Mouse (Mus musculus): ENCODE measurements around the gene Rsph6a. TPM values are rescaled to one million over a fixed set of nuclear protein-coding genes. Genes with fewer than 3 reads are reported as not detected.

Rsph6a gene
- polyA plus RNA-seq, 1 experiment = 0.04 TPM

- TF ChIP-seq GATA1 (IDR thresholded peaks at IDR 0.05; ENCODE audit: low read length) = no peak
These were observed 30.5 kb downstream of the Rsph6a start for GRCm38 (mm10) chr7:19084921-19085473.

- TF ChIP-seq GATA1 (IDR thresholded peaks at IDR 0.05; ENCODE audit: low read length) = no peak
These were observed 31.0 kb downstream of the Rsph6a start for GRCm38 (mm10) chr7:19085495-19085894.

GRCm38 (mm10) chr7:19086042-19086441 is 31.6 kb downstream of the Rsph6a start:
- TF ChIP-seq GATA1 (IDR thresholded peaks at IDR 0.05; ENCODE audit: low read length) = no peak

DNA sequence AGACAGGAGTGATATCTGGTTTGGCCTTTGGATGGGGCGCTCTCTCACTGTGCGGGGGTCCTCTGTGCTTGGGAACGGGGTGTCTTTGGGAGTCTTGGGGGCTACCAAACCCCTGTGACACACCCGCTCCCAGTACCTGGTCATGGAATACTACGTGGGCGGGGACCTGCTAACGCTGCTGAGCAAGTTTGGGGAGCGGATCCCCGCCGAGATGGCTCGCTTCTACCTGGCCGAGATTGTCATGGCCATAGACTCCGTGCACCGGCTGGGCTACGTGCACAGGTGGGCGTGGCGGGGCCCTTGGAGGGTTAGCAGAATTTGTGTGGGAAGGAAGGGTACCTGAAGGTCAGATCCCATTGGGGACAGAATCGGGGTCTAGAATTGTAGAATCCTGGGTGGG is 32.3 kb downstream of the Rsph6a start:
- no peak for TF ChIP-seq GATA1 (IDR thresholded peaks at IDR 0.05; ENCODE audit: low read length)

DNA sequence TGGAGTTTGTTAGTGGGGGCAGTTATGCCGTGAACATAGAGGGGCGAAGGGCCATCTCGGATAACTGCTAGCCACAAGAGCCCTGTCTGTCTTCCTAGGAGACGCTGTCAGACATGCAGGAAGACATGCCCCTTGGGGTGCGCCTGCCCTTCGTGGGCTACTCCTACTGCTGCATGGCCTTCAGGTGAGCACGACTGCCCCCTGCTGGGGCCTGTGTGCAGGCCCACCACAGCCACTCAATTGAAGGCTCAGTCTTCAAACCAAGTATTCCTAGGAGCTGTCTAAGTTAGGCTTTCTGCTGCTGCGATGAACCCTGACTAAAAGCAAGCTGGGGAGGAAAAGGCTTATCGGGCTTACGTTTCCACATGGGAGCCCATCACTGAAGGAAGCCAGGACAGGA is 34.3 kb downstream of the Rsph6a start:
- TF ChIP-seq GATA1 (IDR thresholded peaks at IDR 0.05; ENCODE audit: low read length) = no peak

DNA sequence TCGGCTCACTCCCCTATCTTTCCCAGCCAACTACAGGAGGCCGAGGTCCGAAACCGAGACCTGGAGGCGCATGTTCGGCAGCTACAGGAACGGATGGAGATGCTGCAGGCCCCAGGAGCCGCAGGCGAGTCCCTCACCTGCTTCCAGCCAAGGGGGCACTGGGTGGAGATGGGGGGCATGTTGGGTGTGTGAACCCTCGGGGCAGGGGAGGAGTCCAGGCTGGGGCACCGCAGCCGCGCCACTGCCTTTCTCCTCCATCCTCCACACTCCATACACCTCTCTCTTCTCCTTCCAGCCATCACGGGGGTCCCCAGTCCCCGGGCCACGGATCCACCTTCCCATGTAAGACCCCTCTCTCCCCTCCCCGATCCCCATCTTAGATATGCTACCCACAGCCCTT is 37.4 kb downstream of the Rsph6a start:
- TF ChIP-seq GATA1 (IDR thresholded peaks at IDR 0.05; ENCODE audit: low read length) = no peak

GRCm38 (mm10) chr7:19092381-19093173 is 38.1 kb downstream of the Rsph6a start:
- no peak for TF ChIP-seq GATA1 (IDR thresholded peaks at IDR 0.05; ENCODE audit: low read length)

- no peak for TF ChIP-seq GATA1 (IDR thresholded peaks at IDR 0.05; ENCODE audit: low read length)
These were observed 38.7 kb downstream of the Rsph6a start for GRCm38 (mm10) chr7:19093174-19093521.

DNA sequence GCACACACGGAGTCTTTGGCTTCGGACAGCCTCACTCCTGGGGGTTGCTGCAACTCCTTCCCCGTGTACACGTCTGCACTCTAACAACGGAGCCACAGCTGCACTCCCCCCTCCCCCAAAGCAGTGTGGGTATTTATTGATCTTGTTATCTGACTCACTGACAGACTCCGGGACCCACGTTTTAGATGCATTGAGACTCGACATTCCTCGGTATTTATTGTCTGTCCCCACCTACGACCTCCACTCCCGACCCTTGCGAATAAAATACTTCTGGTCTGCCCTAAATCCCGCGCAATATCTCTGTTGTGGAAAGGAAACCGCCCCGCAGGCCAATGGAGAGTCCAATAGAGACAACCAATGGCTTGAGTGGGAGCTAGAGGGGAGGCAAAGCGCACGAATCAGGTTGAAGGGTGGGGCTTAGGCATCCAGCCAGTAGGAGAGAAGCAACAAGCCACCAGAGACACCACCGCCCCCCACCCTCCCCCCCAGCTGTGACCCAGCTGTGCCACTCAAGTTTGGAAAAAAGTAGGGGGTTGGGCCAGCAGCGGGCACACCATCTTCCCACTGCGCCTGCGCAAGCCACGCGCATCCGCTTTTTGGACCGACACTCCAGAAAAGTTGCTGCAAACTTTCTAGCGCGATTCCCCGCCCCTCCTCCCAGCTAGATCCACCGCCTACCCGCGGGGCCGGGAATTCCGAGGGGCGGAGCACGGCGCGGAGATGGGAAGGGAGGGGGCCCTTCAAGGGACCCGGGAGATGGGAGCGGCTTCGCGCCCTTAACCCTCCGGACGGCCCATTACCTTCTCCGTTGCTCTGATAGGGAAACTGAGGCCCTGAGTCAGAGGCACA is 39.3 kb downstream of the Rsph6a start:
- no peak for TF ChIP-seq GATA1 (IDR thresholded peaks at IDR 0.05; ENCODE audit: low read length)

- no peak for TF ChIP-seq GATA1 (IDR thresholded peaks at IDR 0.05; ENCODE audit: low read length)
These were observed 40.0 kb downstream of the Rsph6a start, which contains the start of gene Six5 for GRCm38 (mm10) chr7:19094471-19094825. Gene Six5, plus strand, starts transcription at chr7:19094594.

- TF ChIP-seq GATA1 (IDR thresholded peaks at IDR 0.05; ENCODE audit: low read length) = no peak
These were observed 40.6 kb downstream of the Rsph6a start for GRCm38 (mm10) chr7:19094826-19095750.

DNA sequence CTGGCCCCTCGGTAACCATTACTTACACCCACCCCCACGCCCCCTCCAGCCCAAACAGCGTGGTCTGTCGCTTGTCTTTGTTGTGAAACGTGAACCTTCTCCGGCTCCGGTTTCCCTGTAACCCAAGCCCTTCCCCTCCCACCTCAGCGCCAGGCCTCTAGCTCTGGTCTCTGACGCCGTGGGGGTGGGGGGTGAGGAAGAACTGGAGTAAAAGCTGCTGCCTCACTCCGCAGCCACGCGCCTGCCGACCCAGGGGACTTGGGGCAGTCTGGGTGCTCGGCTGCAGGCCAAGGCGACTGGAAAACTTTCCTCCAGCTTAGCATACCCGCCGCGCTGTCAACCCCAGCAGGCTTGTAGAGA is 41.2 kb downstream of the Rsph6a start:
- TF ChIP-seq GATA1 (IDR thresholded peaks at IDR 0.05; ENCODE audit: low read length) = no peak

- no peak for TF ChIP-seq GATA1 (IDR thresholded peaks at IDR 0.05; ENCODE audit: low read length)
These were observed 42.0 kb downstream of the Rsph6a start for GRCm38 (mm10) chr7:19096421-19096976.

DNA sequence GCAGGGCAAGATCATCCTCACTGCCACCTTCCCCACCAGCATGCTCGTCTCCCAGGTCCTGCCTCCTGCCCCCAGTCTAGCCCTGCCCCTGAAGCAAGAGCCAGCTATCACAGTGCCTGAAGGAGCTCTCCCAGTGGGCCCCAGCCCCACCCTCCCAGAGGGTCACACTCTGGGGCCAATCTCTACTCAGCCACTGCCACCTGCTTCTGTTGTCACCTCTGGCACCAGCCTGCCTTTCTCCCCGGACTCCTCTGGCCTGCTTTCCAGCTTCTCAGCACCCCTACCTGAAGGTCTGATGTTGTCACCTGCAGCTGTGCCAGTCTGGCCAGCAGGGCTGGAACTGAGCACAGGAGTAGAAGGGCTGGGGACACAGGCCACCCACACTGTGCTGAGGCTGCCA is 42.7 kb downstream of the Rsph6a start:
- TF ChIP-seq GATA1 (IDR thresholded peaks at IDR 0.05; ENCODE audit: low read length) = no peak

GRCm38 (mm10) chr7:19097863-19098262 is 43.4 kb downstream of the Rsph6a start:
- TF ChIP-seq GATA1 (IDR thresholded peaks at IDR 0.05; ENCODE audit: low read length) = no peak

All from G1E-ER4 (cell line).